Mouse (Mus musculus) thymus, adult 2 months (tissue): Measurements from ENCODE around the gene Gm10639.
"Not testable (repeated sequence)": the region's sequence is repeated elsewhere in the genome, so short reads cannot be mapped to it uniquely, and the experiment has no call there.

Source experiments
- CTCF ChIP-seq: fragments of 200-500 bp; IDR thresholded peaks from 2 replicates; pipeline ENCODE4 v1.5.1; 2012; ENCODE audit warnings: mild to moderate bottlenecking, control low read depth, low read length, moderate library complexity, borderline replicate concordance; ENCODE audit not compliant: control insufficient read depth, poor library complexity, insufficient read depth; ENCODE audit errors: extremely low read depth
- POLR2A ChIP-seq: fragments of 200-500 bp; IDR thresholded peaks from 2 replicates; pipeline ENCODE4 v1.6.1; 2012; ENCODE audit warnings: mild to moderate bottlenecking, low read length, control low read depth, moderate library complexity; ENCODE audit not compliant: control insufficient read depth, poor library complexity, insufficient read depth; ENCODE audit errors: extremely low read depth

GRCm38 (mm10) chr9:78348206-78349004, 58.7 kb downstream of the Gm10639 start:
- TF ChIP-seq CTCF, POLR2A: not testable (repeated sequence)
